Mouse (Mus musculus) ES-E14 (cell line): Measurements from ENCODE around the gene Rassf8. TPM values are rescaled to one million over a fixed set of nuclear protein-coding genes. Genes with fewer than 3 reads are reported as not detected.

Experiments used
- DNase-seq: peaks from one replicate; pipeline ENCODE4 v3.0.0-alpha.2; 2013; ENCODE audit warnings: low read depth, low spot score
- H3K27ac ChIP-seq: 2 replicates; pipeline ENCODE4 v1.5.1; 2012; ENCODE audit warnings: low read depth, mild to moderate bottlenecking, low read length, moderate library complexity, mixed read lengths; ENCODE audit not compliant: poor library complexity, insufficient read depth, severe bottlenecking
- H3K36me3 ChIP-seq: 2 replicates; pipeline ENCODE4 v1.6.1; 2012; ENCODE audit warnings: mild to moderate bottlenecking, low read length, moderate library complexity, mixed read lengths; ENCODE audit not compliant: control insufficient read depth, poor library complexity, insufficient read depth, severe bottlenecking
- H3K4me1 ChIP-seq, 2 experiments: fragments of 150-350 bp in 1 of 2; sonication (generic) in 1 of 2; 2 replicates each; pipeline ENCODE4 v1.6.1; 2012; ENCODE audit warnings: low read length in 2 of 2, mild to moderate bottlenecking in 1 of 2, mixed read lengths in 1 of 2; ENCODE audit not compliant: control insufficient read depth in 2 of 2, insufficient read depth in 2 of 2, poor library complexity in 1 of 2
- H3K4me3 ChIP-seq, 2 experiments: fragments of 150-350 bp in 1 of 2; sonication (generic) in 1 of 2; 2 replicates each; pipeline ENCODE4 v1.5.1; 2012; ENCODE audit warnings: low read length in 2 of 2, low read depth in 1 of 2, mild to moderate bottlenecking in 1 of 2, mixed read lengths in 1 of 2; ENCODE audit not compliant: insufficient read depth in 1 of 2, poor library complexity in 1 of 2, severe bottlenecking in 1 of 2
- H3K9ac ChIP-seq: 2 replicates; pipeline ENCODE4 v1.6.1; 2012; ENCODE audit warnings: low read depth, mild to moderate bottlenecking, low read length, mixed read lengths; ENCODE audit not compliant: poor library complexity, insufficient read depth, severe bottlenecking
- H3K9me3 ChIP-seq: fragments of 150-350 bp; sonication (generic); 2 replicates; pipeline ENCODE4 v1.6.1; 2012; ENCODE audit warnings: low read depth, mild to moderate bottlenecking, low read length; ENCODE audit not compliant: control insufficient read depth, insufficient read depth
- CHD2 ChIP-seq: IDR thresholded peaks from 2 replicates; pipeline ENCODE4 v1.6.1; 2014; ENCODE audit warnings: mild to moderate bottlenecking, low read depth, low read length, inconsistent platforms
- HCFC1 ChIP-seq: IDR thresholded peaks from 2 replicates; pipeline ENCODE4 v1.6.1; 2012; ENCODE audit warnings: low read length, inconsistent platforms, borderline replicate concordance; ENCODE audit not compliant: insufficient read depth
- MAFK ChIP-seq: IDR thresholded peaks from 2 replicates; pipeline ENCODE4 v1.6.1; 2014; ENCODE audit warnings: mild to moderate bottlenecking, low read depth, low read length, inconsistent platforms; ENCODE audit not compliant: insufficient read depth
- ZC3H11A ChIP-seq: IDR thresholded peaks from 2 replicates; pipeline ENCODE4 v1.6.1; 2012; ENCODE audit warnings: low read depth, mild to moderate bottlenecking, inconsistent platforms, low read length, borderline replicate concordance
- ZNF384 ChIP-seq: IDR thresholded peaks from 2 replicates; pipeline ENCODE4 v1.6.1; 2012; ENCODE audit warnings: low read depth, low read length, inconsistent platforms
- in situ Hi-C, 2 experiments: fragments of 600-800 bp; cut with MboI; formaldehyde crosslinking; loops; one replicate each; pipeline ENCODE4 v1.15.1; 2025; ENCODE audit warnings: low sequenced_read_pairs in 2 of 2, inconsistent platforms in 1 of 2; ENCODE audit not compliant: unreplicated experiment in 2 of 2
- total RNA-seq: library from RNA; depleted of rRNA; stranded (reverse); fragments of 300-350 nt; gene quantifications from 2 replicates; pipeline ENCODE4 v1.2.3, GENCODE M21; 2012

Gene Rassf8
- total RNA-seq, 1 experiment, result 9.0 TPM

DNA sequence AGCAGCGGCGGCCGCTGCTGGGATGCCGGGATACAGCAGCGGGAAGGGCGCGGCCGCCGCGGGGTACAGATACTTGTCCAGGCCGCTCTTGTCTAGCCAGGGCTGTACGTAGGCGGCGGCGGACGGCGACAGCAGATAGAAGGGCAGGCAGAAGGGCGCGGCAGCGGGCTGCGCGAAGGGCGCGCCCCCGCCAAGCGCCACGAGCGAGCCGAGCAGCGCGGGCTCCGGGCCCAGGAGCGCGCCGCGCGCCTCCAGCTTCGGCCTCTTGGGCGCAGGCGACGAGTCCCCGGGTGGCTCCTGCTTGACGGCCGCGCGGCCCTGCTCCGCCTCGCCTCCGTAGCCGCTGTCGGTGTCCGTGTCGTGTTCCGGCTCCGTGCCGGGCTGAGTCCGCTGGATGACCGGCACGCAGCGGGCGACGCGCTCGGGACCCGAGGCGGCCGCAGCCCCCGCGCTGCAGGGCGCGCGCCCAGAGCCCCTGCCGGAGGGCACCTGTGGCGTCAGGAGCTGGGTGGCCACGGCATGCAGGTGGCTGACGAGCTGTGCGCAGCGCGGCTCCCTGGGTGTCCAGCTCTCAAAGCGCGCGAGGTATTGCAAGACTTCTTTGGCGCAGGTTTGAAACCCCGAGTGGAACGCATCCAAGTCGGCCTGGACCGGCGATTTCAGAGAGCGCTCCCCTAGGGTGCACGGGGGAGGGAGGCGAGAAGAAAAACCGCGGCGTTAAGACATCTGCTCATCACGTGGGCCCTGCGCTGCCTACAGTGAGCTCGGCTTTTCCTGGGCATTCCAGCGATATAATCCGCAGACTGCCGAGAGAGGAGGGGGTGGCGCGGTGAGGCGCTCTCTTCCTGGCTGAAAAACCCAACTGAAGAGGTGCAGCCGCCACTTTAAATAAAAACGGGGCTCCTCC lies 116.8 kb downstream of the Rassf8 start:
- H3K36me3 ChIP-seq, result no peaks in the 10 kb centered on the region
- no peaks in the 10 kb centered on the region for H3K9me3 ChIP-seq
- no peaks in the 10 kb centered on the region; a peak in 1 of 4 replicates for H3K4me1 ChIP-seq
- H3K9ac ChIP-seq, result peak overlapping the region; percentile 50; the same call in 1 of the 2 replicates
- H3K4me3 ChIP-seq, result peak overlapping the region; percentile 64 to 71
- in situ Hi-C loops, result no loop called here
- H3K27ac ChIP-seq, result no peak overlapping the region
- no peak for TF ChIP-seq CHD2
- TF ChIP-seq ZNF384, result no peak
- TF ChIP-seq ZC3H11A, result no peak
- no peak for TF ChIP-seq HCFC1
- no peak for TF ChIP-seq MAFK
- peak; percentile 56 for DNase-seq

- Histone ChIP-seq H3K9ac (no peak overlapping the region), H3K9me3 (no peaks in the 10 kb centered on the region), H3K4me1 (no peaks in the 10 kb centered on the region; a peak in 1 of 4 replicates), H3K27ac (no peak overlapping the region), H3K4me3 (peak overlapping the region; percentile 64 to 71; a peak in 1 of 4 replicates), H3K36me3 (no peaks in the 10 kb centered on the region)
- in situ Hi-C loops, result no loop called here
- no peak for DNase-seq
- TF ChIP-seq ZNF384 (no peak), CHD2 (no peak), HCFC1 (no peak), MAFK (no peak), ZC3H11A (no peak)
Observed at GRCm38 (mm10) chr6:145864171-145864570, 117.6 kb downstream of the Rassf8 start.

- H3K4me3 ChIP-seq, result peak within 1 kb of the TSS; percentile 44 to 69
- peak within 1 kb of the TSS; percentile 37; the same call in 1 of the 2 replicates for H3K9ac ChIP-seq
- H3K27ac ChIP-seq, result no peak within 1 kb of the TSS
- no peaks in the 10 kb centered on the region for H3K36me3 ChIP-seq
- peak; percentile 40 for DNase-seq
- no peaks in the 10 kb centered on the region; a peak in 1 of 4 replicates for H3K4me1 ChIP-seq
- no peaks in the 10 kb centered on the region for H3K9me3 ChIP-seq
- TF ChIP-seq CHD2, result no peak
- no peak for TF ChIP-seq ZC3H11A
- no peak for TF ChIP-seq HCFC1
- no peak for TF ChIP-seq MAFK
- in situ Hi-C loops, result no loop called here
Observed at GRCm38 (mm10) chr6:145865289-145865885, 118.8 kb downstream of the Rassf8 start, which contains the start of gene Bhlhe41. TSS of gene Bhlhe41 (minus strand) at chr6:145865558.

GRCm38 (mm10) chr6:145865886-145866851 lies 119.6 kb downstream of the Rassf8 start:
- H3K4me1 ChIP-seq, result no peaks in the 10 kb centered on the region; a peak in 1 of 4 replicates
- no peaks in the 10 kb centered on the region for H3K36me3 ChIP-seq
- no peaks in the 10 kb centered on the region for H3K9me3 ChIP-seq
- peak overlapping the region; percentile 37; the same call in 1 of the 2 replicates for H3K9ac ChIP-seq
- peak; percentile 47 for DNase-seq
- TF ChIP-seq ZC3H11A (no peak), CHD2 (no peak), HCFC1 (no peak), MAFK (no peak), ZNF384 (no peak)
- in situ Hi-C loops, result no loop called here
- H3K4me3 ChIP-seq, result peak overlapping the region; percentile 44 to 69
- no peak overlapping the region for H3K27ac ChIP-seq
